Mouse (Mus musculus): ENCODE data around the gene Mamdc2. TPM values are rescaled to one million over a fixed set of nuclear protein-coding genes. Genes with fewer than 3 reads are reported as not detected.

Mamdc2 gene
- polyA plus RNA-seq, 1 experiment from 2014 or later, result 1.6 TPM

DNA sequence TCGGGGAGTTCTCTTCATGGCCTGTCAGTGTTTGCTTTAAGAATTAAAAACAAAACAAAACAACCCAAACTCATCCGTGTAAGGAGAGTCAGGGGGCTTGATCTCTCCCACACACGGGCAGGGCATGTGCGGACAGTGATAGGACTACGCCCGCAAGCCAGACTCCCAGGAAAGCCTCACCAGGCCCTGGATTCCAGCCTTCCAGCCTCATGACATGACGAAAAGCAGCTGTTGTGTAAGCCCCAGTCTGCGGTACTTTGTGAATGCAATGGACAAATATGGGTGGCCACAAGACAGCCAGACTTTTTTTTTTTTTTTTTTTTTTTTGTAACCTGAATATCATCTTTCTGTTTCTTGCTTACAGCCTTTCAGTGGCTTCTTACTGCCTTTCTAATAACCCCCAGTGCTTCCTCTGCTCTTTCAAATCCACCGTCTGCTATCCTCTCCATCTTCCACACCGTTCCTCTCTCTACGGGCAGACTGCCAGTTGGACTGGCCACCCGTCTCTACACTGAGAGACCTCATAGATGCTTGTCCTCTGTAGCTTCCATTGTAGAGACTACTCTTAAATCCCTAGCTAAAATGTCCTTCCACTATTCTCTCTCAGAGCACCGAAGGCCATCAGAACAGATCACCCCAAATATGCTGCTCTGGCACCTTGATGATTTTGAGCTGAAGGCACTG, 96.3 kb downstream of the Mamdc2 start:
- no peaks in the 10 kb centered on the region for H3K36me3 ChIP-seq
- no peak overlapping the region for H3K4me2 ChIP-seq (replicated peaks)
- no peak overlapping the region for H3K9ac ChIP-seq (replicated peaks)
- H3K4me1 ChIP-seq (replicated peaks), result no peaks in the 10 kb centered on the region
- H3K27ac ChIP-seq, result no peak overlapping the region
- WGBS, result 87% methylated on average over 13 of the region's 13 CpGs
- H3K9me3 ChIP-seq, result no peaks in the 10 kb centered on the region
- no peaks in the 10 kb centered on the region for H3K27me3 ChIP-seq
- ATAC-seq, result no peak
- no peak overlapping the region for H3K4me3 ChIP-seq (replicated peaks)

DNA sequence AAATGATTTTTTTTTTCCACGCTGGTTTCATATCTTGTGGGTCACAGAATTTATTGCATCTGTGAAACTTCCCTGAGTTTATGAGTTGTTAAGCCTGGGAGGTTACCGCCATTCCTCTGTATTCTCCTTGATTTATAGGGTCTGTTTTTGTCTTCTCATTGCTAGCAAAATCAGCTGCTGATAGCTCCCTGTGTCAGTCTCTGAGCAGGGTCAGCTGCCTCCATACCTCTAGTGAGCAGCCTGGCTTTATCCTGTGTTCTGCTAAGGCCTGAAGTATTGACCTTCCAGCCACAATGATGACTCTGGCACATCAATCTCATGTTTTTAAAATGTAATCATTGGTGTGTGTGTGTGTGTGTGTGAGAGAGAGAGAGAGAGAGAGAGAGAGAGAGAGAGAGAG, 98.3 kb downstream of the Mamdc2 start:
- no peaks in the 10 kb centered on the region for H3K9me3 ChIP-seq
- H3K4me3 ChIP-seq (replicated peaks), result no peak overlapping the region
- H3K27ac ChIP-seq, result no peak overlapping the region
- no peak for ATAC-seq
- H3K36me3 ChIP-seq, result no peaks in the 10 kb centered on the region
- no peaks in the 10 kb centered on the region for H3K27me3 ChIP-seq
- no peak overlapping the region for H3K9ac ChIP-seq (replicated peaks)
- 90% methylated on average over 2 of the region's 2 CpGs for WGBS
- H3K4me2 ChIP-seq (replicated peaks), result no peak overlapping the region
- no peaks in the 10 kb centered on the region for H3K4me1 ChIP-seq (replicated peaks)

DNA sequence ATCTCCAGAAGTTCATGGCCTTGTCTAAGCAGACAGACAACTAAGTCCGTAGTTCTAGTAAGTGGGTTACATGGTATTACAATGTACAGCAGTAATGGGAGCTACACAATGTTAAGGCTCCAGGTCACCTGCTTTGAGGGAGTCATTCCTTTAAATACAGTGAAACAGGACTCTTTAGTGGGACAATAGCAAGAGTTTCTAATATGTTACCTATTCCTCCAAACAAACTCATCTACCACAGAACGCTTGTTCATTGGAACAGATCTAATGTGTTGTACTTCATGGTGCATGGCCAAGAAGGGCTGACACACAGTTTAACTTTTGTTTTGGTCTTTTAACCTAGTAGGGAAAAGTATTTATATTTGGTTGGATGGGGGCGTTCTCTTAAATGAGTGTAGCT, 105.5 kb downstream of the Mamdc2 start:
- H3K9me3 ChIP-seq, result no peaks in the 10 kb centered on the region
- H3K27ac ChIP-seq, result no peak overlapping the region
- no peaks in the 10 kb centered on the region for H3K36me3 ChIP-seq
- no peaks in the 10 kb centered on the region for H3K4me1 ChIP-seq (replicated peaks)
- no peak overlapping the region for H3K9ac ChIP-seq (replicated peaks)
- H3K4me3 ChIP-seq (replicated peaks), result no peak overlapping the region
- no peak for ATAC-seq
- H3K27me3 ChIP-seq, result no peaks in the 10 kb centered on the region
- 95% methylated on average over 3 of the region's 3 CpGs for WGBS
- H3K4me2 ChIP-seq (replicated peaks), result no peak overlapping the region

DNA sequence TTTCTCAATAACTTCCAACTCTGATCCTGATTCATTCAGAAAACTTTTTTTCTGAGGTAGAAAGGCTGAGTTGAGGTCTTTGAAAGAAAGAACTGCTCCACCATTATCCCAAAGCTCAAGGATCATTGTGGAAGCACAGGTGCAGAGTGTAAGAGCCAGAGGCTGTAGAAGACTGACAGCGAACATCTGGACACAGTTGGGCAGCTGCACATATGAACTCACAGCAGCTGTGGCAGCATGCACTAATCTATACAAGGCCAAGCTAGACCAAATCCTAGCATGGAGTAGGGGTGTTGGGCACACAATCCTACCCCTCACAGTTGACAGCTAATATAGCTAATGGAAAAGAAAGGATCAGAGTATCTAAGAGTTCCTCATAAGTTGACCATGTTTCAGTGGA, 115.4 kb downstream of the Mamdc2 start:
- WGBS, result 100% methylated on average over 1 of the region's 1 CpGs
- peaks cover 4% of the 10 kb centered on the region; the same call in 1 of the 2 replicates for H3K4me1 ChIP-seq (replicated peaks)
- no peak overlapping the region for H3K27ac ChIP-seq
- H3K27me3 ChIP-seq, result no peaks in the 10 kb centered on the region
- no peak overlapping the region for H3K4me2 ChIP-seq (replicated peaks)
- no peak for ATAC-seq
- no peak overlapping the region for H3K4me3 ChIP-seq (replicated peaks)
- H3K9ac ChIP-seq (replicated peaks), result no peak overlapping the region
- H3K9me3 ChIP-seq, result no peaks in the 10 kb centered on the region
- H3K36me3 ChIP-seq, result no peaks in the 10 kb centered on the region

DNA sequence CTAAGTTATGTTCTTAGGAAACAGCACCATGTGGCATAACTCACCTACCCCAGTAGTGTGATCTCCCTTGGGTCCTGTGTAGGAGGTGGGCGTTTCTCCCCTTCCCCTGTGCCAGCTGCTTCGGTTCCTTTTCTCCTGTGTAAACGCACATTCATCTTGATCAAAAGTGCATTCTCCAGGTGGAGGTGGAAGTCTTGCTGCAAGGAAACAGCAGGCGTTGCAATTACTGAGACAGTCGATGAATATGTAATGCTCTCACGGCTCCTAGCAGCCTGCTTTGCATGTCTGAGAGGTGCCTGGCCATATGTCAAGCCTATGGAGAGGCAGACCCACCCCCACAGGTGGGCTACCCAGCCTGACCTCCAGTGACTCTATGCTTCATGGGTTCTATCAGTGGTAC, 117.4 kb downstream of the Mamdc2 start:
- WGBS, result 53% methylated on average over 6 of the region's 6 CpGs
- Histone ChIP-seq H3K36me3 (no peaks in the 10 kb centered on the region), H3K27me3 (no peaks in the 10 kb centered on the region), H3K9ac (replicated peaks) (no peak overlapping the region), H3K4me1 (replicated peaks) (peaks cover 4% of the 10 kb centered on the region; the same call in 1 of the 2 replicates), H3K4me2 (replicated peaks) (no peak overlapping the region), H3K9me3 (no peaks in the 10 kb centered on the region), H3K27ac (no peak overlapping the region), H3K4me3 (replicated peaks) (no peak overlapping the region)
- ATAC-seq, result 0 out of 2 replicates have a peak, but pooled peaks have one; percentile 56

DNA sequence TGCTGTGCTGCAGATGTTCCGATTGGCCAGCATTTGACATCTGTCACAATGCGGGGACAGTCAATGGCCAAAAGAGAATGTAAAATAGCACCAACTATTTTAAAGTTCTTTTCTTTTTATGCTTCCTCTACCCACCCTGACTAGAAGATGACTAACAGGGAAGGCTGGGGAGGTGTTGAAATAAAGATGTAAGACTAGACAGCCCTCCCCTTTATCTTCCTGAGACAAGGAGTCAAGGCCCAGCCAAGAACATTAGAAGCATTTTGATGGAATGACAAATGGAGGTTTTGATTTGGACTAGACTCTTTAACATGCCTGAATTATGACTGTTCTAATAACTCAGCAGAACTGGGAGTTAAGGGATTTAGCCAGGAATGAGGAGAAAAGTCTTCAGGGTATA, 118.9 kb downstream of the Mamdc2 start:
- Histone ChIP-seq H3K4me1 (replicated peaks) (peaks cover 4% of the 10 kb centered on the region; the same call in 1 of the 2 replicates), H3K4me3 (replicated peaks) (no peak overlapping the region), H3K9ac (replicated peaks) (no peak overlapping the region), H3K9me3 (no peaks in the 10 kb centered on the region), H3K4me2 (replicated peaks) (no peak overlapping the region), H3K36me3 (no peaks in the 10 kb centered on the region), H3K27me3 (no peaks in the 10 kb centered on the region), H3K27ac (no peak overlapping the region)
- no peak for ATAC-seq
- 98% methylated on average over 2 of the region's 2 CpGs for WGBS

DNA sequence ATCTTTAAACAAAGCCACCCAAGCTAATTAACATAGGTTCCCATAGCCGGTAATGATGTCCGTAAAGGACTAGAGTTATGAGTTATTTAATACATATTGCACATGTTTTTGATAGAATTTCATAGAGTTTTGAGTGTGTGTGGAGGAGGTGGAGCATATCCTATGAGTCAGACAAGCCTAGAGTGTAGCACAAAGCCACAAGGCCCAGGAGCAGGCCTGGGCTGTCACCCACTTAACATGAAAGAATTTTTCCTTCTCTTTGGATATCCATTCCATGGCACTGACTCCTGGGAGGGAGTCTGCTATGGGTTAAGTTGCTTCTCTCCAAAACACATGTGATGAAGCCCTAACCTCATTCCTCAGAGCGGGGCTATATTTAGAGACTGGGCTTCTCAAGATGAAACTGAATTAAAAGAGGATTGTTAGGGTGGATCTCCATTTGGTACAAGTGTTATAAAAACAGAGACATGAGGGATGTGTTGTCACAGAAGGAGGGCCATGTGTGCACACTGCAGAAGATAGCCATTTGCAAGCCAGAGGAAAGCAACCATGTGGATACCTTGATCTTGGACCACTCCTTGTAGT, 121.1 kb downstream of the Mamdc2 start:
- Histone ChIP-seq H3K9ac (replicated peaks) (no peak overlapping the region), H3K4me1 (replicated peaks) (peaks cover 4% of the 10 kb centered on the region; the same call in 1 of the 2 replicates), H3K4me2 (replicated peaks) (no peak overlapping the region), H3K27ac (no peak overlapping the region), H3K9me3 (no peaks in the 10 kb centered on the region), H3K36me3 (no peaks in the 10 kb centered on the region), H3K27me3 (no peaks in the 10 kb centered on the region), H3K4me3 (replicated peaks) (no peak overlapping the region)
- 100% methylated on average over 3 of the region's 3 CpGs for WGBS
- ATAC-seq, result no peak

DNA sequence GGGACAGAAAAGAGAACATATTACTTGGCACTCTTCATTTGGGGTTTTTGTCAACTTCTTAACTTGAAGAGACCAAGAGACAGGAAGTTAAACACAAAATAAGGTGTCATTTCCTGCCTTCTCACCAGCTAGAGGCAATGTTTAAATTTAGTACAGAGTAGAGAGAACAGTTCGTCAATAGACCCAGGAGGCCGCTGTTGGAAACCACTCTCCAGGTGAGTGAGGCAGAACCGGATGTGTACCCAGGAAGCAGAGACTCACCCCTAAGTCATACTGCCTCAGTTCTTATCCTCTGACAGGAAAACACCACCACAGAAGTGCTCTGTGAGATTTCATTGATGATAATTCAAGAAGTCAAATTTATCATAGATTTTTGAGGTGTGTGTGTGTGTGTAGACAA, 125.1 kb downstream of the Mamdc2 start:
- H3K36me3 ChIP-seq, result no peaks in the 10 kb centered on the region
- 86% methylated on average over 3 of the region's 3 CpGs for WGBS
- H3K9ac ChIP-seq (replicated peaks), result no peak overlapping the region
- H3K9me3 ChIP-seq, result no peaks in the 10 kb centered on the region
- no peaks in the 10 kb centered on the region for H3K27me3 ChIP-seq
- H3K27ac ChIP-seq, result no peak overlapping the region
- no peaks in the 10 kb centered on the region for H3K4me1 ChIP-seq (replicated peaks)
- no peak for ATAC-seq
- H3K4me2 ChIP-seq (replicated peaks), result no peak overlapping the region
- no peak overlapping the region for H3K4me3 ChIP-seq (replicated peaks)

DNA sequence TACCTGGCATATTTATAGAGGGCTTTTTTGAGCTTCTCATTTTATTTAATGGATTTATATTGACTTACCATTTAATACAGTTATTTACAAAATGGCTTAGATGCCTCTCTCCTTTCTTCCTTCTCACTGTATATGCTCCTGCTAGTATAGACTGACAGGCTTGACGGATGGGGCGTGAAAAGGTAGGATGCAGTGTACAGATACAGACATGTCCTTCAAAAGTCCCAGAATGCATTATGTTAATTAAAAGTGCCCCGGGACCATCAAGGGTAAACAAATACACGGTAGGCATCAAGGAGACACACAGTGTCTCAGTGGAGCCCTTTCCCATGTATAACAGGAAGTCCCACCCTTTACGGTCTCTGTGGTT, 130.3 kb downstream of the Mamdc2 start:
- Histone ChIP-seq H3K27ac (peak overlapping the region; percentile 16; the same call in 1 of the 2 replicates), H3K27me3 (no peaks in the 10 kb centered on the region), H3K9me3 (no peaks in the 10 kb centered on the region), H3K4me2 (replicated peaks) (no peak overlapping the region), H3K9ac (replicated peaks) (no peak overlapping the region), H3K4me1 (replicated peaks) (no peaks in the 10 kb centered on the region; the same call in 1 of the 2 replicates), H3K36me3 (no peaks in the 10 kb centered on the region), H3K4me3 (replicated peaks) (no peak overlapping the region)
- no peak for ATAC-seq
- 87% methylated on average over 5 of the region's 5 CpGs for WGBS

DNA sequence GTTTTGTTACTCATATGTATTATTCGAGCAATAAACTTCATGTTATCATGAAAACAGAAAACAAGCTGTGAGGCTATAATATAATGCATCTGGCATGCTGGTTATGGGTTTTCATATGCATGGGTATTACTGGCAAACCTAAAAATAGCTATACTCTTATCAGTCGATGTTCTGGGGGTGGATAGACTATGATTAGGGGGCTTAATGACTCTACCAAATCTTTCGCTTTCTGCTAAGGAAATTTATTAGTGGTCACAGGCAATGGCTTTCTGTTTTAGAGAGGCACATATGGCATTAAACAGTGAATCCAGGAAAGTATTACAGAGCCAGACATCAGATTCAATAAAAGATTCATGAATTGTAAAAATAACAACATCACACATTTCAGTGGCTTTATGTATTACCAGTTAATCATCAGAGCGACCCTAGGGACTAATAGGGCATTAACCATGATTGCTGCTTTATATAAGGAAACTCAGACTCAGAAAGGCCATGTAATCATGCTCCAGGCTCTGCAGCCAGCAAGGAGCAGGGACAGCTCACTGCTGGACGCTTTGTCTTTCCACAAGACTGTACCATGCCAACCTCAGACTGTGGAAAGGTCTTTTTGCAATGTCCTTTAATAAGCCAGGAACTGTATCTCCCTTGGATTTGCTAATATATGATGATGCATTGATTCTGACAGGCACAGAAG, 130.8 kb downstream of the Mamdc2 start:
- Histone ChIP-seq H3K4me1 (replicated peaks) (no peaks in the 10 kb centered on the region; the same call in 1 of the 2 replicates), H3K9ac (replicated peaks) (no peak overlapping the region), H3K27me3 (no peaks in the 10 kb centered on the region), H3K4me2 (replicated peaks) (no peak overlapping the region), H3K4me3 (replicated peaks) (no peak overlapping the region), H3K27ac (peak overlapping the region; percentile 16; the same call in 1 of the 2 replicates), H3K36me3 (no peaks in the 10 kb centered on the region), H3K9me3 (no peaks in the 10 kb centered on the region)
- peak; percentile 56; the same call in 1 of the 2 replicates for ATAC-seq
- 75% methylated on average over 5 of the region's 5 CpGs for WGBS

DNA sequence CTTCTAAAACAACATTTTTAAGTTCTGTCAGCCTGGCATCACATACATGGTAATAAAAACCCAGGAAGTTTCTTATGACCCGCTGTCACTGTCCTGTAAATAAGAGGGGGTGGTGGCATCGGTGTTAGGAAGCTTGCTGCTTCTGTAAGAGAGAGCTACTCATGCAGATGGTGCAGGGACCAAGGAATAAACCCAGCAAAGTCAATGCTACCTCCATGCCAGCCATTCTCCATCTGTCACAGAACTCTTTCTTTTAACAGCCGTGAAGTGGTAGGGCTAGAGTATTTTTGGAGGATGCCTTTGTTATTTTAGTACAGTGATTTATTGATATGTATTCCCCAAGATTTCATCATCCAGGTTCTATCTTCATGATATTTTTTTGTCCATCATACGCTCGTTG, 131.4 kb downstream of the Mamdc2 start:
- H3K4me1 ChIP-seq (replicated peaks), result no peaks in the 10 kb centered on the region; the same call in 1 of the 2 replicates
- no peaks in the 10 kb centered on the region for H3K36me3 ChIP-seq
- 93% methylated on average over 5 of the region's 5 CpGs for WGBS
- no peak for ATAC-seq
- H3K9ac ChIP-seq (replicated peaks), result no peak overlapping the region
- H3K9me3 ChIP-seq, result no peaks in the 10 kb centered on the region
- H3K4me2 ChIP-seq (replicated peaks), result no peak overlapping the region
- H3K4me3 ChIP-seq (replicated peaks), result no peak overlapping the region
- H3K27me3 ChIP-seq, result no peaks in the 10 kb centered on the region
- no peak overlapping the region for H3K27ac ChIP-seq

DNA sequence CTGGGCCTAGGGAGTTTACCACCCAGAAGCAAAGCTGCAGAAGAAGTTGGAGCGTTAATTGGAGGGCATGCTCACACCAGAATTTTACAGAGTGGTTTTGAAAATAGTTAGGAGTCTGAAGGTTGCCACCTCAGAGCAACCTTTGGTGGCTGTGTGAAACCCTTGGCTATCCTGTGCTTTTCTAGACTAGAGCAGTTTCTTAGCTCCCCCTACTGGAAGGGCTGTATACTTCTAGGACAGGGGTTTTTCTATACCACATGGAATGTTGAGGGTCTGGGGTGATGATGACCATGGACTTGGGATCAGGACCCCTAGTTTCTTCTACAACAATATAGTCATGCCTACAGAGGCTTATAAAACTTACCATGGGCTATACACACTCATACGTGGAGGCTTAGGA, 138.3 kb downstream of the Mamdc2 start:
- Histone ChIP-seq H3K36me3 (no peaks in the 10 kb centered on the region), H3K4me3 (replicated peaks) (no peak overlapping the region), H3K4me1 (replicated peaks) (no peaks in the 10 kb centered on the region), H3K9ac (replicated peaks) (no peak overlapping the region), H3K27me3 (no peaks in the 10 kb centered on the region), H3K9me3 (no peaks in the 10 kb centered on the region), H3K27ac (no peak overlapping the region), H3K4me2 (replicated peaks) (no peak overlapping the region)
- 83% methylated on average over 2 of the region's 2 CpGs for WGBS
- no peak for ATAC-seq

All from midbrain, embryonic 13.5 days (tissue).